Mouse (Mus musculus) MEL (cell line): ENCODE results near the gene Pdlim5.

Experiments used
- BHLHE40 ChIP-seq: IDR thresholded peaks from 2 replicates; pipeline ENCODE4 v1.6.1; 2012; ENCODE audit warnings: low read depth, mild to moderate bottlenecking, inconsistent platforms, low read length, improper control_type of control experiment, borderline replicate concordance
- CTCF ChIP-seq, 3 experiments: IDR thresholded peaks in 2 of 3; conservative IDR thresholded peaks in 1 of 3; 2 replicates each; pipeline ENCODE4 v1.5.1; 2011 to 2012; ENCODE audit warnings: low read length in 3 of 3, low read depth in 2 of 3, mild to moderate bottlenecking in 2 of 3, improper control_type of control experiment in 1 of 3, inconsistent platforms in 1 of 3, mixed read lengths in 1 of 3, moderate library complexity in 1 of 3; ENCODE audit not compliant: control insufficient read depth in 1 of 3, insufficient read depth in 1 of 3, poor library complexity in 1 of 3, severe bottlenecking in 1 of 3
- E2F4 ChIP-seq: IDR thresholded peaks from 2 replicates; pipeline ENCODE4 v1.6.1; 2011; ENCODE audit warnings: low read depth, low read length, improper control_type of control experiment, borderline replicate concordance
- EP300 ChIP-seq, 2 experiments: IDR thresholded peaks; 2 replicates each; pipeline ENCODE4 v1.6.1; 2011; ENCODE audit warnings: improper control_type of control experiment in 2 of 2, low read length in 2 of 2, low read depth in 1 of 2, mild to moderate bottlenecking in 1 of 2
- GATA1 ChIP-seq: IDR thresholded peaks from 2 replicates; pipeline ENCODE4 v1.6.1; 2011; ENCODE audit warnings: low read depth, low read length, improper control_type of control experiment
- HCFC1 ChIP-seq: IDR thresholded peaks from 2 replicates; pipeline ENCODE4 v1.6.1; 2012; ENCODE audit warnings: low read depth, mild to moderate bottlenecking, inconsistent platforms, low read length, improper control_type of control experiment, moderate library complexity
- MAX ChIP-seq: IDR thresholded peaks from 2 replicates; pipeline ENCODE4 v1.6.1; 2011; ENCODE audit warnings: low read length, improper control_type of control experiment
- MAZ ChIP-seq: IDR thresholded peaks from 2 replicates; pipeline ENCODE4 v1.6.1; 2012; ENCODE audit warnings: low read depth, mild to moderate bottlenecking, inconsistent platforms, low read length, improper control_type of control experiment
- POLR2A ChIP-seq, 2 experiments: IDR thresholded peaks; 2 replicates each; pipeline ENCODE4 v1.6.1; 2011 to 2012; ENCODE audit warnings: low read length in 2 of 2, mild to moderate bottlenecking in 2 of 2, control low read depth in 1 of 2, improper control_type of control experiment in 1 of 2, low read depth in 1 of 2, moderate library complexity in 1 of 2; ENCODE audit not compliant: control insufficient read depth in 1 of 2, insufficient read depth in 1 of 2, poor library complexity in 1 of 2
- POLR2AphosphoS2 ChIP-seq: IDR thresholded peaks from 2 replicates; pipeline ENCODE4 v1.6.1; 2011; ENCODE audit warnings: low read length, improper control_type of control experiment
- SIN3A ChIP-seq: IDR thresholded peaks from 2 replicates; pipeline ENCODE4 v1.6.1; 2012; ENCODE audit warnings: low read length, improper control_type of control experiment, inconsistent platforms
- TCF12 ChIP-seq: IDR thresholded peaks from 2 replicates; pipeline ENCODE4 v1.6.1; 2014; ENCODE audit warnings: low read depth, mild to moderate bottlenecking, inconsistent platforms, low read length, improper control_type of control experiment, moderate library complexity
- USF1 ChIP-seq: IDR thresholded peaks from 2 replicates; pipeline ENCODE4 v1.6.1; 2014; ENCODE audit warnings: low read depth, mild to moderate bottlenecking, inconsistent platforms, low read length, improper control_type of control experiment, moderate library complexity
- USF2 ChIP-seq, 2 experiments: IDR thresholded peaks; 2 replicates each; pipeline ENCODE4 v1.6.1; 2011 to 2012; ENCODE audit warnings: improper control_type of control experiment in 2 of 2, low read length in 2 of 2, borderline replicate concordance in 1 of 2, inconsistent platforms in 1 of 2, low read depth in 1 of 2, mild to moderate bottlenecking in 1 of 2; ENCODE audit not compliant: insufficient read depth in 1 of 2

DNA sequence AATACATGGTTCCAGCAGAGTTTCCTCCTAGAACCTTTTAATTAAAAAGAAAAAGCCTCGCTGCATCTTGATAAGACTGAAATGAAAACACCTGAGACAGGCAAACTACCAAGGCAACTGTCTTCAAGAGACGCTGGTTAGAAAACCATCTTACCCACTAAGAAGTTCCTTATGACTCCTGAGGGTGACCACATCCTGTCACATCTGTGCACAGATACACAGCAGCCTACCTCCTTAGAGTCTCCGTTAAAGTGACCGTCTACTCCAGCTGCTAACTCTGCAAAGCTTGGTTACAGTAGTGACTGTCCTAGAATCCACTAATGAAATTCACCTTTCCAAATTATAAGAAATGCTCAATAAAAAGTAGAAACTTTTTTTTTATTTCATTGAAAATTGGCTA lies 38.8 kb downstream of the Pdlim5 start:
- TF ChIP-seq EP300 (IDR thresholded peaks at IDR 0.05; ENCODE audit: low read depth in 1 of 2, low read length in 2 of 2) (no peak), USF1 (no peak), POLR2AphosphoS2 (no peak), MAZ (no peak), CTCF (IDR thresholded peaks at IDR 0.05 in 2 of 3, conservative IDR thresholded peaks at IDR 0.05 in 1 of 3; ENCODE audit: control insufficient read depth in 1 of 3, insufficient read depth in 1 of 3, low read depth in 2 of 3, low read length in 3 of 3, poor library complexity in 1 of 3, severe bottlenecking in 1 of 3) (no peak), TCF12 (no peak), MAX (no peak), POLR2A (IDR thresholded peaks at IDR 0.05; ENCODE audit: control insufficient read depth in 1 of 2, insufficient read depth in 1 of 2, low read depth in 1 of 2, low read length in 2 of 2, poor library complexity in 1 of 2) (no peak), BHLHE40 (no peak), SIN3A (no peak), GATA1 (no peak), HCFC1 (no peak), E2F4 (no peak), USF2 (IDR thresholded peaks at IDR 0.05; ENCODE audit: borderline replicate concordance in 1 of 2, insufficient read depth in 1 of 2, low read depth in 1 of 2, low read length in 2 of 2) (no peak)
